Mouse (Mus musculus) forebrain, postnatal 0 days (tissue): Measurements from ENCODE around the gene Gm10217. TPM values are rescaled to one million over a fixed set of nuclear protein-coding genes. Genes with fewer than 3 reads are reported as not detected.
A peak's percentile ranks its signal among the peaks of the same experiment; 100 is the strongest.

Experiments
- ATAC-seq: fragments of 200-750 bp; cut with Nextera tagmentation; 2 replicates; pipeline ENCODE4 v1.8.0; 2017; ENCODE audit warnings: mild to moderate bottlenecking, moderate library complexity
- DNase-seq: peaks from one replicate; pipeline ENCODE4 v3.0.0-alpha.2; 2015
- H3K27ac ChIP-seq: fragments of 300-500 bp; sonication (generic); 2 replicates; pipeline ENCODE4 v1.5.1; 2014; ENCODE audit warnings: low read depth, mild to moderate bottlenecking, antibody characterized with exemption, low read length, moderate library complexity, mixed read lengths
- H3K27me3 ChIP-seq: fragments of 300-500 bp; sonication (generic); 2 replicates; pipeline ENCODE4 v1.6.1; 2014; ENCODE audit warnings: mild to moderate bottlenecking, low read length, mixed read lengths; ENCODE audit not compliant: insufficient read depth
- H3K36me3 ChIP-seq: fragments of 300-500 bp; sonication (generic); 2 replicates; pipeline ENCODE4 v1.6.1; 2014; ENCODE audit warnings: mild to moderate bottlenecking, moderate library complexity; ENCODE audit not compliant: insufficient read depth
- H3K4me1 ChIP-seq: fragments of 300-500 bp; sonication (generic); 2 replicates; pipeline ENCODE4 v1.6.1; 2014; ENCODE audit warnings: antibody characterized with exemption; ENCODE audit not compliant: insufficient read depth
- H3K4me2 ChIP-seq: fragments of 300-500 bp; sonication (generic); 2 replicates; pipeline ENCODE4 v1.6.1; 2014; ENCODE audit warnings: low read depth, mild to moderate bottlenecking, moderate library complexity
- H3K4me3 ChIP-seq: fragments of 300-500 bp; sonication (generic); 2 replicates; pipeline ENCODE4 v1.5.1; 2014; ENCODE audit warnings: low read depth, low read length, mixed read lengths
- H3K9ac ChIP-seq: fragments of 300-500 bp; sonication (generic); 2 replicates; pipeline ENCODE4 v1.6.1; 2014; ENCODE audit warnings: mild to moderate bottlenecking
- H3K9me3 ChIP-seq: fragments of 300-500 bp; sonication (generic); 2 replicates; pipeline ENCODE4 v1.6.1; 2016; ENCODE audit warnings: low read length
- CTCF ChIP-seq: sonication (generic); IDR thresholded peaks from 2 replicates; pipeline ENCODE4 v1.5.1; 2016; ENCODE audit warnings: antibody characterized with exemption, control low read depth, low read depth
- WGBS: fragments of 180-500 bp; shearing (Covaris S2); extraction: QIAGEN DNeasy Blood & Tissue Kit; methylation state at CpG from one replicate; pipeline ENCODE4 v1.1.7; 2014; 5-methylcytosine and 5-hydroxymethylcytosine counted together
- polyA plus RNA-seq: library from polyadenylated mRNA; unstranded; fragments of >200 nt; fragmentation: Nextera tagmentation; extraction: Ambion mirVana; gene quantifications from 2 replicates; pipeline ENCODE4 v1.2.1, GENCODE M21; 2015
- total RNA-seq: library from RNA; depleted of rRNA; stranded (reverse); fragments of >200 nt; gene quantifications from 2 replicates; pipeline ENCODE4 v1.2.3, GENCODE M21; 2014; rRNA removed

The Gm10217 gene
- total RNA-seq (not detected in 2 replicates), polyA plus RNA-seq (not detected in 2 replicates)

DNA sequence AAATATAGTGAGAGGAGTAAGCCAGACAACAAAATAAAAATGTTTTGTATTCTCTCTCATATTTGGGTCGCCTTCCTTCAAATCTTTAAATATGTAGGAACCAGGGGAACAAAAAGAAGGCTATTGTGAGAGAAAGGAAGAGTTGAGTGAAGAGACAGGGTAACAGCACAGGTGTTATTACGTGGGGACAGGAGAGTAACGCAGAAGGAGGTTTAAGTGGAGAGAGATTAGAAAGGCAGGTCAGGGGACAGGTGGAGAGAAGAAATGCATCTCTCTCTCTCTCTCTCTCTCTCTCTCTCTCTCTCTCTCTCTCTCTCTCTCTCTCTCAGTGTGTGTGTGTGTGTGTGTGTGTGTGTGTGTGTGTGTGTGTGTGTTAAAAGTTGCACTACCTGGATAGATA lies at the start of gene Gm10217:
TSS of gene Gm10217 (plus strand) at position 301 of the 400 bp plus-strand sequence.
- Histone ChIP-seq H3K9ac (no peak within 1 kb of the TSS), H3K4me2 (no peak within 1 kb of the TSS), H3K36me3 (no peaks in the 10 kb centered on the region), H3K27me3 (no peaks in the 10 kb centered on the region), H3K9me3 (no peaks in the 10 kb centered on the region), H3K27ac (no peak within 1 kb of the TSS), H3K4me3 (no peak within 1 kb of the TSS), H3K4me1 (0 out of 2 replicates have a peak, but pooled peaks cover 1% of the 10 kb centered on the region)
- ATAC-seq (no peak), DNase-seq (no peak)
- no peak for TF ChIP-seq CTCF
- 89% methylated on average over 3 of the region's 3 CpGs for WGBS

- no peak overlapping the region for H3K27ac ChIP-seq
- H3K36me3 ChIP-seq = no peaks in the 10 kb centered on the region
- 73% methylated on average over 8 of the region's 8 CpGs for WGBS
- ATAC-seq = no peak
- no peak overlapping the region for H3K4me2 ChIP-seq
- H3K4me1 ChIP-seq = no peaks in the 10 kb centered on the region
- H3K9me3 ChIP-seq = no peaks in the 10 kb centered on the region
- DNase-seq = no peak
- no peaks in the 10 kb centered on the region for H3K27me3 ChIP-seq
- no peak overlapping the region for H3K4me3 ChIP-seq
- TF ChIP-seq CTCF = no peak
- no peak overlapping the region for H3K9ac ChIP-seq
These were observed 39.3 kb upstream of the Gm10217 start for GRCm38 (mm10) chr8:9824770-9825169.

DNA sequence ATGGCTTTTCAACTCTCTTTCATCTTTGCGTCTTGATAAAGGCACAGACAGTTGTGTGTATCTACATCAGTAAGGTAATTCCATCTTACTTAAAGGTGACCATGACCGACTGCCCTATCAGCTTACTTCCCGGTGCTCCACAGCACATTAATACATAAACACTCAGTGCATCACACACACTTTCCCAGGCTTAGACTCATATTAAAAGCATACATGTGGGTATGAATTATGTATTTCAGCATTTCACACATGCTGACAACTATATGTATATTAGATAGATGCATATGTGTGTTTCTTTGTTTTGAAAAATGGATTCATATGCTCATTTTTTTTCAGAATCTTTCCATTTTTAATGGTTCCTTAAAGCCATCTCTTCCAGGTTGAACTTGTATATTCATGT lies 23.8 kb upstream of the Gm10217 start:
- no peaks in the 10 kb centered on the region for H3K36me3 ChIP-seq
- no peak for TF ChIP-seq CTCF
- H3K4me2 ChIP-seq = no peak overlapping the region
- H3K4me1 ChIP-seq = no peaks in the 10 kb centered on the region
- WGBS = 75% methylated on average over 3 of the region's 3 CpGs
- H3K4me3 ChIP-seq = no peak overlapping the region
- H3K9ac ChIP-seq = no peak overlapping the region
- ATAC-seq (peak; percentile 58), DNase-seq (no peak)
- no peaks in the 10 kb centered on the region for H3K27me3 ChIP-seq
- H3K27ac ChIP-seq = no peak overlapping the region
- no peaks in the 10 kb centered on the region for H3K9me3 ChIP-seq

DNA sequence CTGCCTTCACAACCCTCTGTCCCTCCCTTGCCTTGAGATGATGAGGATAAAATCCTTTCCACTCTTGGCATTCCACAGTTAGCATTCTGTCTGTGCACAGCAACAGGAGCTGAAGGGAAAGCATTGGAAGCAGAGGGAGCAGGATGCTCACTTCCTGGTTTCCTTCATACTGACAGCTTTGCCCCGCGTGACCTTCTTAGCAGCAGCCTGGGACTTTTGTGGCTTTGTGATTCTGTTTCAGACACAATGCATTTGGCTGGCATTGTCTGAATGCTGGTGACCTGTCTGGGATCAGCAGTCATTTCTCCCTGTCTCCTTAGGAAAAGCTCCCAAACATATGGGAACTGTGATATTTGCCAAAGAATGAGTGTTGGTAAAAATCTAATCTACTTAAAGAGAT lies 4.8 kb upstream of the Gm10217 start:
- no peak for TF ChIP-seq CTCF
- no peak overlapping the region for H3K4me3 ChIP-seq
- WGBS = 16% methylated on average over 2 of the region's 2 CpGs
- no peak overlapping the region for H3K27ac ChIP-seq
- ATAC-seq (peak; percentile 50; the same call in 1 of the 2 replicates), DNase-seq (no peak)
- no peaks in the 10 kb centered on the region for H3K27me3 ChIP-seq
- H3K9me3 ChIP-seq = no peaks in the 10 kb centered on the region
- 0 out of 2 replicates have a peak, but pooled peaks cover 3% of the 10 kb centered on the region for H3K4me1 ChIP-seq
- H3K36me3 ChIP-seq = no peaks in the 10 kb centered on the region
- no peak overlapping the region for H3K4me2 ChIP-seq
- 0 out of 2 replicates have a peak overlapping the region, but pooled peaks have one; percentile 10 for H3K9ac ChIP-seq

DNA sequence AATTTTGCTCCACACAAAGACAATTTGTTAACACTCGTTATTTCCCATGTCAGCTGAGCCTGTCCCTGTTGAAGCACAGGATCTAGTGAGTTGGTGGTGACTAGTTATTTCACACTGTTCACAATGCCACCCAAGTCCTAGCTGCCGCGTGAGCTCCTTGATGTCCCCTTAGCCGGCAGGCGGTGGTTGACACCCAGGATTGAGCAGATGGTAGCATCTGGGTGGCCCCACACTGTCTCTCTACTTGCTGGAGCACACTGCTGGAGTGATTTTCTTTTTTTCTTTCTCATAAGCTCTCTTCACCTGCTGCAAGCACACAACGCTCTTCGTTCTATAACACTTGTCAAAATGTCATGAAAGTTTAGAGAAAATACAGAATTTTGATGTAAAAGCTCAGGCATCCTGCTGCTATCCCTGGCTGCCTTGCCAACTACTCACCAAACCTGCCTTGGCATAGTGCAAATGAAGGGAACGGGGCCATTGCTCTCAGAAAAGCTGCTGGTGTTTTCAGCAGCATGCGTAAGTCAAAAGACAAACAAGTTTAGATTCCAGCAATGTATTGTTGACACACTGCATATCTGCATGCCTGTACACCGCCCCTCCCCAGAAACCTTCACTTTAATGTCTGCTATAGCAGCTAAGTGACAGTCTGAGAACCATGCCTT lies 3.4 kb upstream of the Gm10217 start:
- DNase-seq (peak; percentile 55), ATAC-seq (peak; percentile 74)
- no peak overlapping the region for H3K27ac ChIP-seq
- 0 out of 2 replicates have a peak, but pooled peaks cover 3% of the 10 kb centered on the region for H3K4me1 ChIP-seq
- no peak overlapping the region for H3K9ac ChIP-seq
- H3K9me3 ChIP-seq = no peaks in the 10 kb centered on the region
- H3K4me3 ChIP-seq = no peak overlapping the region
- no peak overlapping the region for H3K4me2 ChIP-seq
- WGBS = 50% methylated on average over 10 of the region's 10 CpGs
- TF ChIP-seq CTCF = no peak
- H3K36me3 ChIP-seq = no peaks in the 10 kb centered on the region
- no peaks in the 10 kb centered on the region for H3K27me3 ChIP-seq

DNA sequence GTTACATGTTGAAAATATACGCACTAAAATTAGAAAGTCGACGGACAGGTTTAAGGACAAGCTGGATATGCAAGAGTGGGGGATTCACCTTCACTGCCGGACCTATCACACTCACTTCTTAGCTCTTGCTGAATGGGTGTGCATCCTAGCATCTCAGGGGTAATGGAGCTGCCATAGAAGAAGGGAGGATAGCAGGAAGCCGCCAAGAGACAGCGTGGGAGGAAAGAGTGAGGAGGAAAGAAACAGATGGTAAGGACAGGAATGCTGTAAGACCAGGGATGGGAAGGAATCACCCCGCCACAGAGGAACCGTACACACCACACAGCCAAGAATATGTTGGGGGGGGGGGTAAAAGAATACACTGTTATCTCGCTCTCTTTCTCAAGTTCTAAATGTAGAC lies 1.1 kb downstream of the Gm10217 start:
- Histone ChIP-seq H3K27me3 (no peaks in the 10 kb centered on the region), H3K36me3 (no peaks in the 10 kb centered on the region), H3K9me3 (no peaks in the 10 kb centered on the region), H3K4me1 (no peaks in the 10 kb centered on the region), H3K4me2 (no peak overlapping the region), H3K9ac (no peak overlapping the region), H3K27ac (no peak overlapping the region), H3K4me3 (no peak overlapping the region)
- DNase-seq (no peak), ATAC-seq (peak; percentile 50)
- WGBS = 74% methylated on average over 9 of the region's 9 CpGs
- TF ChIP-seq CTCF = no peak

GRCm38 (mm10) chr8:9868094-9868493 lies 4.0 kb downstream of the Gm10217 start:
- WGBS = 52% methylated on average over 3 of the region's 3 CpGs
- no peaks in the 10 kb centered on the region for H3K36me3 ChIP-seq
- no peaks in the 10 kb centered on the region for H3K9me3 ChIP-seq
- H3K4me2 ChIP-seq = no peak overlapping the region
- DNase-seq (no peak), ATAC-seq (no peak)
- no peaks in the 10 kb centered on the region for H3K27me3 ChIP-seq
- no peak overlapping the region for H3K27ac ChIP-seq
- no peak overlapping the region for H3K4me3 ChIP-seq
- H3K4me1 ChIP-seq = no peaks in the 10 kb centered on the region
- H3K9ac ChIP-seq = no peak overlapping the region
- no peak for TF ChIP-seq CTCF
